In genomic region chr12:3791732-3792131, GRCm38 (mm10) we compare ENCODE assay signal across 8 mouse cellular contexts. TPM values are rescaled to one million over a fixed set of nuclear protein-coding genes. Genes with fewer than 3 reads are reported as not detected.
DNase-seq lines count a peak whose midpoint lies in the region; ATAC-seq and TF ChIP-seq lines count a peak whose summit lies in the region.

No protein-coding gene starts in this region.

- peak; percentile 97 for DNase-seq in gastrocnemius, adult 2 months
- DNase-seq in left cerebral cortex, adult 18-20 months (ENCODE audit: low spot score in 2 of 2): peak; percentile 97 to 99
- peak; percentile 94 to 97 for DNase-seq in lung, postnatal 4 days
- peak; percentile 97 for DNase-seq in retina, postnatal 1 day
- peak; percentile 96 for DNase-seq in thymus, postnatal 4 days

- under 1% methylated on average over 22 of the region's 22 CpGs for WGBS in hindbrain, embryonic 16.5 days

- H3K4me2 ChIP-seq in hindbrain, embryonic 16.5 days (ENCODE audit: low read length): peak overlapping the region; percentile 66

- intact Hi-C loops in gastrocnemius, adult 2 months (cut with DNase I): loop anchor here (1.0 kb wide), 1 partner anchor 96 kb away; no protein-coding TSS in a partner anchor

- peak overlapping the region; percentile 57; the same call in 1 of the 2 replicates for H3K9ac ChIP-seq in hindbrain, embryonic 16.5 days (ENCODE audit: low read depth, low read length)

- H3K4me1 ChIP-seq in hindbrain, embryonic 16.5 days (ENCODE audit: control insufficient read depth, insufficient read depth, low read depth, low read length): peaks cover 2% of the 10 kb centered on the region; the same call in 1 of the 2 replicates

- peak; percentile 96 for ATAC-seq in activated CD4-positive, CD25-positive, alpha-beta regulatory T cell, adult 4 months
- ATAC-seq in common myeloid progenitor, adult 5-6 weeks (replicated peaks; ENCODE audit: low read depth, poor library complexity, severe bottlenecking): peak; percentile 97
- ATAC-seq in hindbrain, embryonic 16.5 days: peak; percentile 92

- TF ChIP-seq CTCF in gastrocnemius, adult 2 months (IDR thresholded peaks at IDR 0.05): peak; percentile 96

- H3K27ac ChIP-seq in gastrocnemius, adult 2 months: peak overlapping the region; percentile 79
- peak overlapping the region; percentile 68; the same call in 1 of the 2 replicates for H3K27ac ChIP-seq in hindbrain, embryonic 16.5 days (ENCODE audit: low read depth, low read length)

- H3K27me3 ChIP-seq in hindbrain, embryonic 16.5 days (replicated peaks; ENCODE audit: control insufficient read depth, insufficient read depth, low read length): no peaks in the 10 kb centered on the region

- H3K4me3 ChIP-seq in gastrocnemius, adult 2 months: peak overlapping the region; percentile 74
- peak overlapping the region; percentile 37 for H3K4me3 ChIP-seq in hindbrain, embryonic 16.5 days (ENCODE audit: low read length)

- no peaks in the 10 kb centered on the region for H3K9me3 ChIP-seq in hindbrain, embryonic 16.5 days (ENCODE audit: control insufficient read depth, low read length)

- no peaks in the 10 kb centered on the region for H3K36me3 ChIP-seq in hindbrain, embryonic 16.5 days (ENCODE audit: control insufficient read depth, insufficient read depth, low read length)

RNA-seq across cellular contexts. Expression of gene Dnmt3a, which starts 14.1 kb away (rescaled TPM):
- polyA plus RNA-seq in activated CD4-positive, CD25-positive, alpha-beta regulatory T cell, adult 4 months (2017; shearing (Covaris generic)): 10 to 100 TPM; 17.9 to 22.9 TPM
- 23.7 and 24.7 TPM in 2 replicates for total RNA-seq in common myeloid progenitor, adult 5-6 weeks (2017)
- 10 to 100 TPM; 57.5 to 97.5 TPM for total RNA-seq in gastrocnemius, adult 2 months (2021)
- 94.1 and 104 TPM in 2 replicates for polyA plus RNA-seq in hindbrain, embryonic 16.5 days (2015; fragmentation: Nextera tagmentation; extraction: Ambion mirVana)
- 10 to 100 TPM; 86.7 to 94.0 TPM for total RNA-seq in left cerebral cortex, adult 18-20 months (2021)

Comparison
In these comparisons a context has a peak if more than half of its experiments do, and no peak if none do; other contexts are left out.
1. Peak in every context shown above with its lines: DNase-seq, ATAC-seq, H3K4me3 ChIP-seq and H3K27ac ChIP-seq.